Mouse (Mus musculus): ENCODE data around the gene Gm20696. TPM values are rescaled to one million over a fixed set of nuclear protein-coding genes. Genes with fewer than 3 reads are reported as not detected.

The Gm20696 gene
- polyA plus RNA-seq, 1 experiment, result 0.24 TPM

- Histone ChIP-seq H3K4me1 (ENCODE audit: control insufficient read depth, insufficient read depth, low read length) (no peaks in the 10 kb centered on the region), H3K9me3 (replicated peaks; ENCODE audit: control insufficient read depth, insufficient read depth, low read length, poor library complexity, severe bottlenecking) (no peaks in the 10 kb centered on the region), H3K4me3 (ENCODE audit: low read depth, low read length) (peak within 1 kb of the TSS; percentile 72), H3K9ac (ENCODE audit: low read depth, poor library complexity, severe bottlenecking) (peak within 1 kb of the TSS; percentile 19), H3K36me3 (ENCODE audit: control insufficient read depth, insufficient read depth, low read length, poor library complexity, severe bottlenecking) (no peaks in the 10 kb centered on the region), H3K27ac (ENCODE audit: insufficient read depth, low read length) (no peak within 1 kb of the TSS), H3K27me3 (ENCODE audit: control insufficient read depth, insufficient read depth, low read length, poor library complexity, severe bottlenecking) (peaks cover 26% of the 10 kb centered on the region)
- TF ChIP-seq EP300 (IDR thresholded peaks at IDR 0.05; ENCODE audit: insufficient read depth, low read depth, low read length) (no peak), CTCF (IDR thresholded peaks at IDR 0.05; ENCODE audit: low read depth, low read length) (no peak), POLR2A (IDR thresholded peaks at IDR 0.05; ENCODE audit: insufficient read depth, low read length) (no peak)
Measured at GRCm38 (mm10) chr6:99522359-99523108, 144.1 kb downstream of the Gm20696 start, which contains the start of gene Foxp1. Gene Foxp1, minus strand, starts transcription at chr6:99522721.

- no peak overlapping the region for H3K27ac ChIP-seq (ENCODE audit: insufficient read depth, low read length)
- H3K4me1 ChIP-seq (ENCODE audit: control insufficient read depth, insufficient read depth, low read length), result no peaks in the 10 kb centered on the region
- no peaks in the 10 kb centered on the region for H3K9me3 ChIP-seq (replicated peaks; ENCODE audit: control insufficient read depth, insufficient read depth, low read length, poor library complexity, severe bottlenecking)
- peak overlapping the region; percentile 19 for H3K9ac ChIP-seq (ENCODE audit: low read depth, poor library complexity, severe bottlenecking)
- H3K27me3 ChIP-seq (ENCODE audit: control insufficient read depth, insufficient read depth, low read length, poor library complexity, severe bottlenecking), result peaks cover 26% of the 10 kb centered on the region
- TF ChIP-seq CTCF (IDR thresholded peaks at IDR 0.05; ENCODE audit: low read depth, low read length) (no peak), POLR2A (IDR thresholded peaks at IDR 0.05; ENCODE audit: insufficient read depth, low read length) (no peak), EP300 (IDR thresholded peaks at IDR 0.05; ENCODE audit: insufficient read depth, low read depth, low read length) (no peak)
- H3K36me3 ChIP-seq (ENCODE audit: control insufficient read depth, insufficient read depth, low read length, poor library complexity, severe bottlenecking), result no peaks in the 10 kb centered on the region
- H3K4me3 ChIP-seq (ENCODE audit: low read depth, low read length), result peak overlapping the region; percentile 72
Measured at GRCm38 (mm10) chr6:99521641-99522358, 144.8 kb downstream of the Gm20696 start.

- Histone ChIP-seq H3K4me3 (ENCODE audit: low read depth, low read length) (peak overlapping the region; percentile 72), H3K4me1 (ENCODE audit: control insufficient read depth, insufficient read depth, low read length) (no peaks in the 10 kb centered on the region), H3K27ac (ENCODE audit: insufficient read depth, low read length) (no peak overlapping the region)
Measured at GRCm38 (mm10) chr6:99521038-99521640, 145.5 kb downstream of the Gm20696 start.

GRCm38 (mm10) chr6:99520676-99521037 is 145.9 kb downstream of the Gm20696 start:
- H3K4me3 ChIP-seq (ENCODE audit: low read depth, low read length), result peak overlapping the region; percentile 72
- H3K27ac ChIP-seq (ENCODE audit: insufficient read depth, low read length), result no peak overlapping the region
- no peak for TF ChIP-seq CTCF (IDR thresholded peaks at IDR 0.05; ENCODE audit: low read depth, low read length)
- no peak for TF ChIP-seq POLR2A (IDR thresholded peaks at IDR 0.05; ENCODE audit: insufficient read depth, low read length)
- TF ChIP-seq EP300 (IDR thresholded peaks at IDR 0.05; ENCODE audit: insufficient read depth, low read depth, low read length), result no peak
- H3K9me3 ChIP-seq (replicated peaks; ENCODE audit: control insufficient read depth, insufficient read depth, low read length, poor library complexity, severe bottlenecking), result no peaks in the 10 kb centered on the region
- peak overlapping the region; percentile 19 for H3K9ac ChIP-seq (ENCODE audit: low read depth, poor library complexity, severe bottlenecking)
- no peaks in the 10 kb centered on the region for H3K36me3 ChIP-seq (ENCODE audit: control insufficient read depth, insufficient read depth, low read length, poor library complexity, severe bottlenecking)
- H3K4me1 ChIP-seq (ENCODE audit: control insufficient read depth, insufficient read depth, low read length), result no peaks in the 10 kb centered on the region
- peaks cover 26% of the 10 kb centered on the region for H3K27me3 ChIP-seq (ENCODE audit: control insufficient read depth, insufficient read depth, low read length, poor library complexity, severe bottlenecking)

More at GRCm38 (mm10) chr6:99521038-99521640, 145.5 kb downstream of the Gm20696 start:
- TF ChIP-seq CTCF (IDR thresholded peaks at IDR 0.05; ENCODE audit: low read depth, low read length) (no peak), POLR2A (IDR thresholded peaks at IDR 0.05; ENCODE audit: insufficient read depth, low read length) (no peak), EP300 (IDR thresholded peaks at IDR 0.05; ENCODE audit: insufficient read depth, low read depth, low read length) (no peak)
- Histone ChIP-seq H3K9ac (ENCODE audit: low read depth, poor library complexity, severe bottlenecking) (peak overlapping the region; percentile 19), H3K9me3 (replicated peaks; ENCODE audit: control insufficient read depth, insufficient read depth, low read length, poor library complexity, severe bottlenecking) (no peaks in the 10 kb centered on the region), H3K36me3 (ENCODE audit: control insufficient read depth, insufficient read depth, low read length, poor library complexity, severe bottlenecking) (no peaks in the 10 kb centered on the region), H3K27me3 (ENCODE audit: control insufficient read depth, insufficient read depth, low read length, poor library complexity, severe bottlenecking) (peaks cover 26% of the 10 kb centered on the region)

- Histone ChIP-seq H3K9ac (ENCODE audit: low read depth, poor library complexity, severe bottlenecking) (peak overlapping the region; percentile 19), H3K36me3 (ENCODE audit: control insufficient read depth, insufficient read depth, low read length, poor library complexity, severe bottlenecking) (no peaks in the 10 kb centered on the region), H3K4me3 (ENCODE audit: low read depth, low read length) (peak overlapping the region; percentile 72), H3K27me3 (ENCODE audit: control insufficient read depth, insufficient read depth, low read length, poor library complexity, severe bottlenecking) (peaks cover 26% of the 10 kb centered on the region), H3K9me3 (replicated peaks; ENCODE audit: control insufficient read depth, insufficient read depth, low read length, poor library complexity, severe bottlenecking) (no peaks in the 10 kb centered on the region), H3K4me1 (ENCODE audit: control insufficient read depth, insufficient read depth, low read length) (no peaks in the 10 kb centered on the region), H3K27ac (ENCODE audit: insufficient read depth, low read length) (no peak overlapping the region)
- TF ChIP-seq POLR2A (IDR thresholded peaks at IDR 0.05; ENCODE audit: insufficient read depth, low read length), result no peak
- no peak for TF ChIP-seq EP300 (IDR thresholded peaks at IDR 0.05; ENCODE audit: insufficient read depth, low read depth, low read length)
- no peak for TF ChIP-seq CTCF (IDR thresholded peaks at IDR 0.05; ENCODE audit: low read depth, low read length)
Measured at GRCm38 (mm10) chr6:99519806-99520675, 146.6 kb downstream of the Gm20696 start.

Data from ES-Bruce4 (cell line).